Mouse (Mus musculus) sigmoid colon, adult 10 weeks (tissue): Measurements from ENCODE around the gene Nedd8. TPM values are rescaled to one million over a fixed set of nuclear protein-coding genes. Genes with fewer than 3 reads are reported as not detected.

Source experiments
- polyA plus RNA-seq: library from polyadenylated mRNA; stranded (reverse); fragments of 350-450 nt; fragmentation: Illumina TruSeq; extraction: RNeasy Lipid Tissue Mini Kit (QIAGEN cat#74804); gene quantifications from one replicate; pipeline ENCODE4 v1.2.3, GENCODE M21; 2014; ENCODE audit warnings: low read depth, low replicate concordance

Gene Nedd8
- 50.1 TPM for polyA plus RNA-seq

DNA sequence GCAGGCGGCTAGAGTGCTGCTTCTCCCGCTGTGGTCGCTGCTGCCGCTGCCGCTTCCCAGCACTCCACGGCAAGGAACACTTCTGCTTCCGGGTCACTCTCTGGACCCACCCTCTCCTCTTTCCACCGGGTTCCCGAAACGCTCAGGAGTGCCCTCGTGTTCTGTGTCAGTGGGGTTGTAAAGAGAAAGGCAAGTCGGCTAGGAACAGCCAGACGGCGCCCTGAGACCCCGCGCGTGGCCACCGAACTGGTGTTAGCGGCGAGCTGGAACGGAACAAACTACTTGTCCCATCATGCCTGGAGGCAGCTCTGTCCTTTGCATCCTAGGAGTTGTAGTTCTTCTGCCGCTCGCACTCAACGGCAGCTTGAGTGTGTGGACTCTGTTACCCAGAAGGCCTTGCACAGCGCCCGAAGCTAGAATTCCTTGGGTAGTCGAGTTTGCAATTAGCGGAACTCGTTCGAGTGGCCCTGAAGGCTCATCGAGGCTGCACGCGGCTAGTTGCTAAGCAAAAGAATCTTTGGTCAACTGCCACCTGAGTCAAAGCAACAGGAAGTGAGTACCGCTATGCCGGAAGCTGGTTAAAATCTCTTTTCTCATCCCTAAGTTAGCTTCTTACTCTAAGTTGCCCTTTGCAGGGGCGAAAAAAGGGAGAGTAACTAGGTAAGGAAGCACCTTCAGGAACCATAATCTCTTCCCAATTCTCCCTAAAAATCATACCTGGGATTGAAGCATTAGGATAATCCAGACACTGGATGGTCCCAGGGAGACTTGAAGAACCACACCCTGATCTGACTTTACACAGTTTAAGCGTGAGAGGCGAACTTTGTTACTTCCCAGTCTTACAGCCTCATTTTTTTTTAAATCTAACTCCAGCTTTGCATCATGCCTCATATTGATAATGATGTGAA lies at the start of gene Nedd8, which contains the start of gene Gmpr2:
Nedd8 (minus strand) TSS at position 292 of the 908 bp plus-strand sequence.
Gmpr2 (plus strand) TSS at position 109 of the 908 bp plus-strand sequence.

DNA sequence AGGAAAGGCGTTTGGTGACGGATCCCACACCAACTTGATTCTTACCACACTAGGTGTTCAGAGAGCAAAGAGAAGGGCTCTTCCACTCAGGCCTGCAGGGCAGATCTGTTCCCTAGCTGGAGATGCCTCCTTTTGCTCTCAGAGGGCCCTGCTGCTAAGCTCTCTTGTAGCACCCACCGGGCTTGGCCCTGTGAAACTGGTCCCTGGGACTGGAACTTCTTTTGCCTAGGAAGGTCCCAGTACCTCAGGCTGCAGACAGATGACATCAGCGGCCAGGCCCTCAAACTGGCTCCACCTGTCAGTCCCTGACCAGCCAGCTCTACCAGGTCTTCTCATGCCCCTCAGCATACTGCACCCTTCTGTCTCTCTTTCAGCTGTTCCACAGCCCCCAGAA lies 41.8 kb upstream of the Nedd8 start, which contains the start of gene Tgm1:
Tgm1 (minus strand) TSS at position 198 of the 394 bp plus-strand sequence.

DNA sequence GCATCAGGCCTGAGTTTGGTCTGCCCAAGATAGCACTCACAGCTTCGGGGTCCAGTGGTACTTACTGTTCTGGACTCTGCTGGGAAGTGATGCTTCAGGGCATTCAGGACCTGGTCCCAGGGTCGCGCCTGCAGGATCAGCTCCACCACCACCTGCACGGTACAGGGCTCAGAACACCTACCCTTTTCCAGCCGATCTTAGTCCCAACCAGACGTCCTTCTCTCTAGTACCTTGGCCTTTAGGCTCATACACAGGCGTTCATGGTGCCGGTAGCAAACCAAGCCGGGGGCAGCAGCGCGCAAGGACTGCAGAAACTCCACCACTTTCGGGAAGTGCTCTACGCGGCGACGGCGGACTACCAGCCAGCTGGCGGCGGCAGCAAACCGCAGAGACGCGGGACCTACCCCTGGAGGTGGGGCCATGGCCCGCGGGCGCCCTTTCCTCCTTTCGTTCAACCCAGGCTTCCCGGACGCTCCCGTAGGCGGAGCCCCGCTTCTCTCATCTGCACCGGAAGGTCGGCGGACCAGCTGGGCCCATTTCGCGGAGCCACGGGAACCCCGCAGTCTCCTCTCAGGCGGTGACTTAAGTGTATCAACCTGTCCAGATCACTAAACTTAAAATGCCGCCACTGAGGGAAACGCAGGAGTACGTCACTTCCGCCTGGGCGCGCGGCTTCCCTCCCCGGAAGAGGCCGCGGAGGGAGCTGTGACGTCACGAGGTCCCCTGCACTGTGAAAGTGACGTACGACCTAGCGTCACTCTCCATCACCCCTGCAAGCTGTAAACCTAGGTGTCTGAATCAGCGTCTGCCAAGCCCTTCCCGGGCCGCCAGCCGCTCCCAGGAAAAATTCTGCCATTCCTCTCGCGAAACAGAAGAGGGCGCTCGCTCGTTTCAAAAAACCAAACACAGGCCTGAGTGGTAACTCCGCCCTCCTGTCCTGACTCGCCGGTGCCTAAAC lies 9.5 kb upstream of the Nedd8 start, which contains the start of gene Tinf2:
Tinf2 (minus strand) TSS at position 661 of the 958 bp plus-strand sequence.

DNA sequence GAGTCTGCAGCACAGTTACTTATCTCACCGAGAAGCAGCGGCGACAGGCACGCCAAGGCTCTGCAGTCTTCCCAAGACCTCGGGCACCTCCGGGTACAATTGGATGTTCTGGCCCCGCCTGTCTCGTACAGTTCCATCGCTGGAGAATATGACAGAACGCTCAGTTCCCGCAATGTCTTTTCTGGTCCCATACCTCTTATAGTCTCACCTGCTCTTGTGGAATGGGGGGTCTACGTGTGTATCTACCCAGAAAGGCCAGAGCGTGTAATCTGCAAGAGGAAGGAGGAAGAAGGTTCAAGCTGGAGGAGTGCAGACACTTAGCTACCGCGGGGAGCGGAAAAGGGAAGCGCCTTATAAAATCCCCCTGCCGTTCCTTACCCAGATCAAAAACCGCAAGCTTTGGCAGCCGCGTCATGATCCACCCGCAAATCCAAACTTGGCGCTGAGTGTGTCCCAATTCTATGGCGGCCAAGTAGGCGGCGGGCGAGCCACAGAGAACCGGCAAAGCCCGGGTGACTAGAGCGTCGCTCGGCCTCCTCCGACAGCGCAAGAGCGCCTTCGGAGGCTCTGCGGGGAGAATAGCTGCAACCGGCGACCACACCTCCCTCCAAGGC lies 11.9 kb downstream of the Nedd8 start, which contains the start of gene Mdp1:
Mdp1 (minus strand) TSS at position 549 of the 614 bp plus-strand sequence.

DNA sequence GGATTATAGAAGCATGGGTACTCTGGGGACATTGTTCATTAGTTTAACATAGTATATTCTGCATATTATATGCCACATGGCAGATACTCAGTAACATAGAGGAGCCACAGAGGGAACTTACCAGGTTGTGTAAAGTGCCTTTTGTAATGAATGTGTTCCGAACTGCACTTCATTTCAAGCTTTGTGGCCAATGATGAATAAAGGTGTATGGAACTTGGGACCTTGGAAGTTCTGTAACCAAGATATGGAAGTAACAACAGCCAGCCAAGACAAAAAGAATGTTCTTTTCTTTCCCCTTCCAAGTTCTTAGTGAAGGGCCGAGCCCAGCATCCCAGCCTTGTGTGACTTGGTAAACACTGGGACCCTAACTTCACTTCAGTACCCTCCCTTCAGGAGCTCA lies 22.0 kb downstream of the Nedd8 start, which contains the start of gene Tssk4:
Tssk4 (plus strand) TSS at position 301 of the 400 bp plus-strand sequence.

DNA sequence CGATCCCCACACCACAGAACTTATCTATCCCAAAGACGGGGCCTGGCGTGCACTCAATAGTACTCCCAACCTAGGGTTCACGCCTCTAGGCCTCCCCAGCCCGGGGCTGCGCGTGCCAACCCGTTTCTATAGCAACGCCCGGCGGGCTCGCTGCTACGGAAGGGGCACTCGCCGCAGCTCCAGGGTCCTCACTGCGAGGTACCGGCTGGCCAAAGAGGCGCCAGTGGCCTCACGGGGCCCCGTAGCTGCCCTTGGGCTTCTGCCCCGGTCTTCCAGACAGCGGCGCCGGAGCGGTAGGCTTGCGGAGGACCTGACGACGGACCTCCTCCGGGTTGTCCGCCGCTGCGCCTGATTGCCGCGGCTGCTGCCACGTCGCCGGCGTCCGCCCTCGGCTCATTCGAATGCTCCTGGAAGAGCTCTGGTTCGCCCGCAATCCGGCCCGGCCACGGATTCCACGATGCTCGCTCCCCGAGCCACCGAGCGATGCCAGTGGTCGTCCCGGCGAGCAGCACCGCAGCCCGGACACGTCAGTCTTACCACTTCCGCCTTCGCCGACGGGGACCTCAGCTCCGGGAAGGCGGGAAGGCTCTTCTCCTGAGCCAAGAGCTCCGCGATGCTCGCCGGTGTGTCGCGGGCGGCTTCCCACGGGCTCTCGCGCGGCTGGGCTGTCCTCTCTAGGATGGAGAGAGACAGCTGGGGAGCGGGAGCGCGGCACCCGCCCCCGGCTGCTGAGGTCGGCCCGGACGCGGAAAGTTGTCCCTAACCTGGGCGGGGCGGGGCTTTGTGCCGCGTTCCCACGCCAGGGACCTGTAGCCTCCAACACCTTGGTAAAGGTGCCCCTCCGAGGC lies 28.6 kb downstream of the Nedd8 start, which contains the start of gene Tm9sf1:
Tm9sf1 (minus strand) TSS at position 747 of the 848 bp plus-strand sequence.

DNA sequence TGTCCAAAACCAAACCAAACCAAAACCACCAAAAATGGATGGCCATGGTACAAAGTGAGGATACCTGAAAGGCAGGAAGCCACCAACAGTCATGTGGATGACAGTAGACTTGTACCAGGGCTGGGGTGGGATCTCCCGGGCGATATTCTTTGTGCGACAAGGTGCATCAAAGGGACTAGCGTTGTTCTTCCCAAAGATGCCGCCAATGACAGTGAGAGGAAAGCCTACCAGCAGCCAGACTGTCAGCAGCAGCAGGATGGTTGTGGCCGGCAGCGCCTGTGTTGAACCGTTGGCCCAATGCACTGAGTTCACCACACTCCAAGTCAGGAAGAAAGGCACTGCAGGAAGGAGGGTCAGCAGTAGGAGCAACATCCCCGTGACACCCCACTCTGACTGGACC lies 34.1 kb downstream of the Nedd8 start, which contains the start of gene Gm49378:
Gm49378 (minus strand) TSS at position 101 of the 400 bp plus-strand sequence.

DNA sequence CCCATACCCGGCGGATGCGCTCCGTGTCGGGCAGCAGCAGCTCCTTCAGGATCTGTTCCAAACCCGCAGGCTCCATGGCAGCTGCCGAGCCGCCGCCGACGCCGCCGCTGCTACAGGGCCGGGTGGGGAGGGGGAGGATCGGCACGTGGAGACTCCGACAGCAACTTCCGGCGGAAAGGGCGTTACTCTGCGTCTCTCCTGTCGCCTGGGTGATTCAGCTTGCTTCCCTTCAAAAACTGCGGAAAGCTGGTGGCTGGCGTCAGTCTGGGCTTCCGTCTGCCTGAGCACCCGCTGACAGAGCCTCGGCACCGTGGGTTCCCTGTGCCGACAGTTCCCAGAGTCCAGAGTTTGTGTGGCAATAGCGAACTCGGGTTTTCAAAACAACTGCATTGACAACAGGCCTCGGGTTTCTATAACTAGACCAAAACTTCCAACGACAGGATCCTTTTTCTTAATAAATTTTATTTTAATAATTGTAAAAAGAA lies 36.4 kb downstream of the Nedd8 start, which contains the start of gene Ipo4:
Ipo4 (minus strand) TSS at position 435 of the 485 bp plus-strand sequence.

DNA sequence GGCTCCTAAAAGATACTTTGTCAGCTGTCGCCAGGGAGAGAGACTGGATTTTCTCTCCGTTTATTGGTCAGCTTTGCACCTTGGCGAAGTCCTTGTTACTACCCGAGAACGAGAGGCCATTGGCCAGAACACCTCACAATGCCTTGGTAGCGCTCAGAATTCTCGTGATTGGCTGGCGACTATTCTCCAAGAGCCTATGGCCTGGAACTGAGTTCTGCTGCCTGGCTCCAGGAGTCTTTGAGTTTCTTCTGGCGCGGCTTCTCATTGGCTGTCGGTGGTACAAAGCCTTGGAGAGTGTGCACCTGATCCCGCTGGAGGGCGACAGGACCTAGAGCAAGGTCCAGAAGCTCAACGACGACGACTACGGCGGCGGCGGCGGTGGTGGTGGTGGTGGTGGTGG lies 54.1 kb downstream of the Nedd8 start, which contains the start of gene Rec8:
Rec8 (plus strand) TSS at position 216 of the 400 bp plus-strand sequence.

Other genes with a start within 250 kb of the Nedd8 start
- 32.3 TPM for gene Dhrs4, start 193.4 kb downstream of the Nedd8 start, polyA plus RNA-seq
- not detected for gene Carmil3, start 181.5 kb downstream of the Nedd8 start, polyA plus RNA-seq
- not detected for gene Cpne6, start 161.7 kb downstream of the Nedd8 start, polyA plus RNA-seq
- gene Nrl, start 147.1 kb downstream of the Nedd8 start, polyA plus RNA-seq, result not detected
- 5.2 TPM for gene Pck2, start 131.9 kb downstream of the Nedd8 start, polyA plus RNA-seq
- 21.3 TPM for gene Dcaf11, start 112.1 kb downstream of the Nedd8 start, polyA plus RNA-seq
- gene A730061H03Rik, start 111.7 kb downstream of the Nedd8 start, polyA plus RNA-seq, result not detected
- not detected for gene Fitm1, start 96.5 kb downstream of the Nedd8 start, polyA plus RNA-seq
- gene Psme1, start 94.0 kb downstream of the Nedd8 start, polyA plus RNA-seq, result 139 TPM
- 7.3 TPM for gene Emc9, start 86.8 kb downstream of the Nedd8 start, polyA plus RNA-seq
- 171 TPM for gene Psme2, start 81.0 kb downstream of the Nedd8 start, polyA plus RNA-seq
- gene Rnf31, start 80.4 kb downstream of the Nedd8 start, polyA plus RNA-seq, result 10.6 TPM
- gene Irf9, start 68.6 kb downstream of the Nedd8 start, polyA plus RNA-seq, result 51.9 TPM
- gene Rec8, start 54.1 kb downstream of the Nedd8 start, polyA plus RNA-seq, result not detected
- gene Ipo4, start 36.2 kb downstream of the Nedd8 start, polyA plus RNA-seq, result 2.9 TPM
- gene Gm49378, start 34.2 kb downstream of the Nedd8 start, polyA plus RNA-seq, result 0.63 TPM
- 52.5 TPM for gene Tm9sf1, start 28.3 kb downstream of the Nedd8 start, polyA plus RNA-seq
- 0.50 TPM for gene Tssk4, start 21.9 kb downstream of the Nedd8 start, polyA plus RNA-seq
- 43.5 TPM for gene Mdp1, start 11.6 kb downstream of the Nedd8 start, polyA plus RNA-seq
- gene Gmpr2, start 183 bp downstream of the Nedd8 start, polyA plus RNA-seq, result 26.0 TPM
- 13.6 TPM for gene Tinf2, start 9.7 kb upstream of the Nedd8 start, polyA plus RNA-seq
- gene Tgm1, start 41.8 kb upstream of the Nedd8 start, polyA plus RNA-seq, result not detected
- 0.73 TPM for gene Rabggta, start 50.1 kb upstream of the Nedd8 start, polyA plus RNA-seq
- 15.3 TPM for gene Dhrs1, start 73.6 kb upstream of the Nedd8 start, polyA plus RNA-seq
- 3.3 TPM for gene Nop9, start 73.6 kb upstream of the Nedd8 start, polyA plus RNA-seq
- gene Cideb, start 86.3 kb upstream of the Nedd8 start, polyA plus RNA-seq, result 5.6 TPM
- not detected for gene Ltb4r2, start 89.3 kb upstream of the Nedd8 start, polyA plus RNA-seq
- gene Ltb4r1, start 93.8 kb upstream of the Nedd8 start, polyA plus RNA-seq, result not detected
- gene Adcy4, start 112.0 kb upstream of the Nedd8 start, polyA plus RNA-seq, result 0.19 TPM
- gene Ripk3, start 116.7 kb upstream of the Nedd8 start, polyA plus RNA-seq, result 4.4 TPM
- 2.6 TPM for gene Nfatc4, start 151.0 kb upstream of the Nedd8 start, polyA plus RNA-seq
- gene Nynrin, start 181.9 kb upstream of the Nedd8 start, polyA plus RNA-seq, result 0.35 TPM
- 2.5 TPM for gene Cbln3, start 212.3 kb upstream of the Nedd8 start, polyA plus RNA-seq
- gene Khnyn, start 212.8 kb upstream of the Nedd8 start, polyA plus RNA-seq, result 85.5 TPM
- 8.1 TPM for gene Sdr39u1, start 228.2 kb upstream of the Nedd8 start, polyA plus RNA-seq